Mouse (Mus musculus) lung, postnatal 0 days (tissue): ENCODE results near the gene Cep41. TPM values are rescaled to one million over a fixed set of nuclear protein-coding genes. Genes with fewer than 3 reads are reported as not detected.

ENCODE experiments used
- ATAC-seq: fragments of 200-750 bp; cut with Nextera tagmentation; 2 replicates; pipeline ENCODE4 v1.8.0; 2017; ENCODE audit warnings: moderate library complexity
- DNase-seq: peaks from one replicate; pipeline ENCODE4 v3.0.0-alpha.2; 2016; ENCODE audit warnings: low spot score
- H3K27ac ChIP-seq: fragments of 300-500 bp; sonication (generic); 2 replicates; pipeline ENCODE4 v1.5.1; 2014; ENCODE audit warnings: antibody characterized with exemption, mild to moderate bottlenecking, low read length, mixed read lengths
- H3K27me3 ChIP-seq: fragments of 300-500 bp; sonication (generic); replicated peaks from 2 replicates; pipeline ENCODE4 v1.6.1; 2014; ENCODE audit warnings: low read length, mixed read lengths; ENCODE audit not compliant: insufficient read depth
- H3K36me3 ChIP-seq: fragments of 300-500 bp; sonication (generic); 2 replicates; pipeline ENCODE4 v1.6.1; 2014; ENCODE audit warnings: low read length, mixed read lengths; ENCODE audit not compliant: insufficient read depth
- H3K4me1 ChIP-seq: fragments of 300-500 bp; sonication (generic); 2 replicates; pipeline ENCODE4 v1.6.1; 2014; ENCODE audit warnings: antibody characterized with exemption, low read depth, low read length, mixed read lengths; ENCODE audit not compliant: insufficient read depth
- H3K4me2 ChIP-seq: fragments of 300-500 bp; sonication (generic); replicated peaks from 2 replicates; pipeline ENCODE4 v1.6.1; 2014; ENCODE audit warnings: low read depth, mild to moderate bottlenecking, low read length, moderate library complexity, mixed read lengths
- H3K4me3 ChIP-seq: fragments of 300-500 bp; sonication (generic); 2 replicates; pipeline ENCODE4 v1.5.1; 2014; ENCODE audit warnings: low read depth, low read length
- H3K9ac ChIP-seq: fragments of 300-500 bp; sonication (generic); replicated peaks from 2 replicates; pipeline ENCODE4 v1.6.1; 2014; ENCODE audit warnings: low read depth, mild to moderate bottlenecking
- H3K9me3 ChIP-seq: fragments of 300-500 bp; sonication (generic); 2 replicates; pipeline ENCODE4 v1.6.1; 2016; ENCODE audit warnings: low read length, mixed read lengths
- CTCF ChIP-seq: IDR thresholded peaks from 2 replicates; pipeline ENCODE4 v1.5.1; 2016; ENCODE audit warnings: antibody characterized with exemption, mild to moderate bottlenecking
- EP300 ChIP-seq: IDR thresholded peaks from 2 replicates; pipeline ENCODE4 v1.6.1; 2016; ENCODE audit warnings: antibody characterized with exemption, mild to moderate bottlenecking, control low read depth
- WGBS: fragments of 180-500 bp; shearing (Covaris S2); extraction: QIAGEN DNeasy Blood & Tissue Kit; methylation state at CpG from one replicate; pipeline ENCODE4 v1.1.7; 2014; 5-methylcytosine and 5-hydroxymethylcytosine counted together
- polyA plus RNA-seq: library from polyadenylated mRNA; unstranded; fragments of >200 nt; fragmentation: Nextera tagmentation; extraction: Ambion mirVana; gene quantifications from 2 replicates; pipeline ENCODE4 v1.2.1, GENCODE M21; 2015

Gene Cep41
- polyA plus RNA-seq, 1 experiment from 2014 or later: 6.3 TPM

DNA sequence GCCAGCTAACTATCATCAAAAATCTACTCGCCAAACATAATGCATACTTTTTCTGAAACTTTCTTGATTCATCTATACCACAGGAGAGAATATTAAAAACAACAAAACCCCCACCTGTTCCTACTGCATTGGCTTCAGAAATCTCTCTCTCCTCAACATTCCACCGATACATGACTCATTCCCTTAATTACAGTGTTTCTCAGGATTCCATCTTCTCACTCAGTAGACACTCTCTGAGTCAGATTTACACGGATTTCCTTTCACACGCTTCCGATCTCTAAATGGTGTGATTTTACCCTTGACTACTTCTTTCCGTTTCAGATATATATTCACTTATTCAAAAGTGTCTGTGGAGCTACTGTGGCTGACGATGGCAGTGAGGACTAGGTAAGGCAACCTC lies 6.4 kb downstream of the Cep41 start:
- DNase-seq (no peak), ATAC-seq (no peak)
- Histone ChIP-seq H3K4me3 (no peak overlapping the region), H3K27me3 (no peaks in the 10 kb centered on the region), H3K9me3 (no peaks in the 10 kb centered on the region), H3K27ac (no peak overlapping the region), H3K36me3 (no peaks in the 10 kb centered on the region), H3K4me1 (no peaks in the 10 kb centered on the region), H3K9ac (no peak overlapping the region), H3K4me2 (no peak overlapping the region)
- TF ChIP-seq EP300: no peak
- no peak for TF ChIP-seq CTCF
- WGBS: 88% methylated on average over 7 of the region's 7 CpGs

- no peak overlapping the region for H3K4me3 ChIP-seq
- no peaks in the 10 kb centered on the region for H3K36me3 ChIP-seq
- H3K27me3 ChIP-seq: no peaks in the 10 kb centered on the region
- ATAC-seq (no peak), DNase-seq (no peak)
- H3K27ac ChIP-seq: no peak overlapping the region
- H3K9me3 ChIP-seq: no peaks in the 10 kb centered on the region
- H3K4me1 ChIP-seq: no peaks in the 10 kb centered on the region
- TF ChIP-seq CTCF (no peak), EP300 (no peak)
- 89% methylated on average over 1 of the region's 1 CpGs for WGBS
- no peak overlapping the region for H3K9ac ChIP-seq
- H3K4me2 ChIP-seq: no peak overlapping the region
Measured at GRCm38 (mm10) chr6:30684570-30684969, 9.0 kb downstream of the Cep41 start.

DNA sequence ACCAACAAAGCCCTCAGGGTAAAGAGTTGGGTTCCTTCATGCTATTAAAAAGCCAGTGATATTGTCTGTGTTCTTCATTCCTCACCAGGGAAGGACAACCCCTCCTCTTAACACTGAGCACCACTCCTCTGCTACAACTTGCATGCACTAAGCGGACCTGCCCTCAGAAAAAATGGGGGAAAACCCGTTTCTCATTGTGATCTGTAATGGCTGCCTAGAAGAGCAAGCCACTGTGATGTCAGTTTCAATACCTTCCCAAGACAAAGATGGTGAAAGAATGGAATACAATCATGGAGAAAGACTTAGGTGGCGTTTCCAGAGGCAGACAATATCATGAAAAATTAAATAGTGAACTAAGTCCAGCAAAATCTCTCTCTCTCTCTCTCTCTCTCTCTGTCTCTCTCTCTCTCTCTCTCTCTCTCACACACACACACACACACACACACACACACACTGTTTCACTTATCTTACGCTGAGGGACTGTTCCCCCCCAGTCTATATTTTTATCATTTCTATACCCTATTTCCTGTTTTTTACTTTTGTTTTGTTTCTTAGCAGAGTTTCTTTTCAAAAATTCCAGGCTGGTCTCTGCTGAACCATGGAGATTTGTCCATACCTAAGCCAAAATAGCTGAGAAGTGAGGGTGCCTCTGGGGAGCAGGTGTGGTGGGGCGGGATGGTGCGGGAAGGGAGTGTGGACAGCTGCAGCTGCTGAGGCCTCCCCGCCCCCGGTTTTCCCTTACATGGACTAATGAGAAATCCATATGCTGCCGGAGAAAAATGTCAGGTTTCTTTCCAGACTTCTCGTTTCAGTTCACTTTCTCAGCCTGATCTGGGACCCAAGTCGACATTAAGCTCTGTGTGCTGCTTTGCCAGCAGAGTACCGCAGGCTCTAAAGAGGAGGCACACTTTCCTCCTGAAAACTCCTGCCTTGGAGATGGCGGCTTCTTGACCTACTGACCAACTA lies 11.3 kb downstream of the Cep41 start:
- peak overlapping the region; percentile 52; the same call in 1 of the 2 replicates for H3K27ac ChIP-seq
- H3K9ac ChIP-seq: no peak overlapping the region
- H3K4me2 ChIP-seq: no peak overlapping the region; the same call in 1 of the 2 replicates
- no peak for TF ChIP-seq EP300
- TF ChIP-seq CTCF: no peak
- ATAC-seq (peak; percentile 48; the same call in 1 of the 2 replicates), DNase-seq (peak; percentile 48)
- no peaks in the 10 kb centered on the region for H3K27me3 ChIP-seq
- H3K36me3 ChIP-seq: no peaks in the 10 kb centered on the region
- H3K4me1 ChIP-seq: no peaks in the 10 kb centered on the region
- WGBS: 38% methylated on average over 13 of the region's 13 CpGs
- no peak overlapping the region for H3K4me3 ChIP-seq
- H3K9me3 ChIP-seq: no peaks in the 10 kb centered on the region

GRCm38 (mm10) chr6:30680442-30680841 lies 13.1 kb downstream of the Cep41 start:
- H3K9ac ChIP-seq: no peak overlapping the region
- no peak overlapping the region for H3K4me3 ChIP-seq
- no peak for ATAC-seq
- no peak overlapping the region for H3K4me2 ChIP-seq
- no peaks in the 10 kb centered on the region for H3K36me3 ChIP-seq
- WGBS: 54% methylated on average over 7 of the region's 7 CpGs
- no peaks in the 10 kb centered on the region; the same call in 1 of the 2 replicates for H3K4me1 ChIP-seq
- no peaks in the 10 kb centered on the region for H3K27me3 ChIP-seq
- no peak overlapping the region for H3K27ac ChIP-seq
- TF ChIP-seq CTCF: no peak
- TF ChIP-seq EP300: no peak
- no peak for DNase-seq
- H3K9me3 ChIP-seq: no peaks in the 10 kb centered on the region

- ATAC-seq: peak; percentile 77
Measured at GRCm38 (mm10) chr6:30679567-30679966, 14.0 kb downstream of the Cep41 start.

DNA sequence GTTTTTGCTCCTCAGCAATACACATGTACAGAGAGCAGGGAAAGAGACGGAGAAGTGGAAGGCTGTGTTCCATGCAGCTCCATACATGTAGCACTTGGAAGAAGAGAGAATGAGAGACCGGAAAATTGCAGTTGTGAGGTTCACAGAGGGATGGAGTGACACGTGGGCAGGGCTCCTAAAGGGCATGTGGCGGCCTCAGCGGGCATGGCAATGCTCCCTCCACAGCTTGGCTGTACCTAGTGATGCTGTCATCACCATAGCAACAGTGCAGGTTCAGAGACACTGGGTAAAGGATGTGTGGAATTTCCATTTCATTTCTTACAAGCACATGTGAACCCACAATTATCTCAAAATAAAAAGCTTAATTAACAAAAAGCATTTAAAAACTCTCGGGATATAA lies 15.1 kb downstream of the Cep41 start:
- ATAC-seq (no peak), DNase-seq (no peak)
- WGBS: 87% methylated on average over 6 of the region's 6 CpGs
- Histone ChIP-seq H3K4me2 (no peak overlapping the region), H3K4me3 (no peak overlapping the region), H3K27ac (no peak overlapping the region), H3K27me3 (no peaks in the 10 kb centered on the region), H3K4me1 (peaks cover 3% of the 10 kb centered on the region; the same call in 1 of the 2 replicates), H3K36me3 (no peaks in the 10 kb centered on the region), H3K9me3 (no peaks in the 10 kb centered on the region), H3K9ac (no peak overlapping the region)
- TF ChIP-seq CTCF (no peak), EP300 (no peak)

More at GRCm38 (mm10) chr6:30679567-30679966, 14.0 kb downstream of the Cep41 start:
- Histone ChIP-seq H3K36me3 (no peaks in the 10 kb centered on the region), H3K4me3 (no peak overlapping the region), H3K9ac (no peak overlapping the region), H3K4me2 (no peak overlapping the region), H3K9me3 (no peaks in the 10 kb centered on the region), H3K27me3 (no peaks in the 10 kb centered on the region), H3K27ac (no peak overlapping the region), H3K4me1 (no peaks in the 10 kb centered on the region; the same call in 1 of the 2 replicates)
- 26% methylated on average over 5 of the region's 5 CpGs for WGBS
- TF ChIP-seq EP300 (peak; percentile 66), CTCF (no peak)
- peak; percentile 51 for DNase-seq
